Mouse (Mus musculus) urinary bladder, postnatal 4 days (tissue): ENCODE results near the gene Gm3250.
"Not testable (repeated sequence)": the region's sequence is repeated elsewhere in the genome, so short reads cannot be mapped to it uniquely, and the experiment has no call there.

Experiments
- DNase-seq, 2 experiments: peaks; one replicate each; pipeline ENCODE4 v3.0.0; 2021 to 2022; ENCODE audit warnings: low spot score in 2 of 2

Gene Gm3250

DNA sequence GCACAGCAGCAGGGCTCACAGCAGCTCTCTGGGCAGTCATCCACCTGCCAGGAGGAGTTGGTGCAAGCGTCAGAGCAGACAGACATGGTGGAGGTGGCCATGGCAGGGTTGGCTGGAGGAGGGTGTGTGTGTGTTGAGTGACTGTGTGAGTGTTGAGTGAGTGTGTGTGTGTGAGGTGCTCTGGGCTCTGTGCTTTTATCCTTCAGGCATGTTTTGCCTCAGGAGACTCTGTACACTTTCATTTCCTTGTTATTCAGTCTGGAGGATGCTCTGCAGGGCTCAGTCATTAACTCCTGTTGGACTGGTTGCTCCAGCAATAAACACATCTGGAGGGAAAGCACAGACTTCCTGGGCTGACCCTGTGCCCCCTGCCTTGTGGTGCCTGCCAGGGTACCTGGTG is 31.1 kb downstream of the Gm3250 start, which contains the start of gene Gm9736:
Gm9736 (minus strand) TSS at position 101 of the 400 bp plus-strand sequence.
- not testable (repeated sequence) for DNase-seq

DNA sequence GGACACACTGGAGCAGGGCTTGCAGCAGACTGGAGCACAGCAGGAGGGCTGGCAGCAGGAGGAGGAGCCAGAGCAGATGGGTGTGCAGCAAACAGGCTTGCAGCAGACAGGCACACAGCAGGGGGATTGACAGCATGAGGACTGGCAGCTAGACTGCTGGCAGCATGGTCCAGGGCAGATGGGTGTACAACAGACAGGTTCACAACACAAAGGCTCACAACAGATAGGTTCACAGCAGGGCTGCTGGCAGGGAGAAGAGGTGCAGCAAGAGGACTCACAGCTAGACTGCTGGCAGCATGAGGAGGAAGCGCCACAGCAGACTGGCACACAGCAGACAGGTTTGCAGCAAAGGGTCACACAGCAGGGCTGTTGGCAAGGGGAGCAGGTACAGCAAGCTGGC is 31.7 kb downstream of the Gm3250 start:
- DNase-seq: not testable (repeated sequence)

DNA sequence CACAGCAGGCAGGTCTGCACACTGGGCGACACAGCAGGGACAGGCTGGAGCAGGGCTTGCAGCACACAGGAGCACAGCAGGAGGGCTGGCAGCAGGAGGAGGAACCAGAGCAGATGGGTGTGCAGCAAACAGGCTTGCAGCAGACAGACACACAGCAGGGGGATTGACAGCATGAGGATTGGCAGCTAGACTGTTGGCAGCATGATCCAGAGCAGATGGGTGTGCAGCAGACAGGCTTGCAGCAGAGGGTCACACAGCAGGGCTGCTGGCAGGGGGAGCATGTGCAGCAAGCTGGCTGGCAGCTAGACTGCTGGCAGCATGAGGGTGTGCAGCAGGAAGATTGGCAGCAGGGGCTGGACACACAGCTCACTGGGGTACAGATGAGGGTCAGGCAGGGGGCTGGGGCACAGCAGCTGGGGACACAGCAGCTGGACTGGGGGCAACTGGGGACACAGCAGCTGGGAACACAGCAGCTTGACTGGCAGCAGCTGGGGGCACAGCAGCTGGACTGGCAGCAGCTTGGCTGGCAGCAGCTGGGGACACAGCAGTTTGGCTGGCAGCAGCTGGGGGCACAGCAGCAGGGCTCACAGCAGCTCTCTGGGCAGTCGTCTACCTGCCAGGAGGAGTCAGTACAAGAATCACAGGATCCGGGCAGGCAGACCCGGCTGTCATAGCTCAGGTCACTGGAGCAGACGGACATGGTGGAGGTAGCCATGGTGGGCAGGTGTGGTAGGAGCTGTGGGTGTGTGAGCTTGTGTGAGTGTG is 40.2 kb downstream of the Gm3250 start, which contains the start of gene Gm18596:
Gm18596 (minus strand) TSS at position 715 of the 765 bp plus-strand sequence.
- DNase-seq: peak in 1 of 2 experiments; percentile 15

GRCm38 (mm10) chr10:77738929-77739328 is 43.4 kb downstream of the Gm3250 start:
- no peak for DNase-seq

- no peak for DNase-seq
Observed at GRCm38 (mm10) chr10:77735928-77736327, 46.4 kb downstream of the Gm3250 start.
